Mouse (Mus musculus): ENCODE measurements around the gene Zfp553.

- no peak for TF ChIP-seq CTCF (IDR thresholded peaks at IDR 0.05; ENCODE audit: low read depth, low read length)
- TF ChIP-seq POLR2A (IDR thresholded peaks at IDR 0.05; ENCODE audit: insufficient read depth, low read length) = no peak
Measured at GRCm38 (mm10) chr7:127224616-127225015, 8.2 kb upstream of the Zfp553 start.

Measured in ES-Bruce4 (cell line).